Mouse (Mus musculus) erythroblast, embryonic 14.5 days (primary cell): ENCODE measurements around the gene Crybb3.

Source experiments
- GATA1 ChIP-seq: IDR thresholded peaks from 2 replicates; pipeline ENCODE4 v1.6.1; 2012; ENCODE audit warnings: low read length, inconsistent platforms, mixed read lengths
- TAL1 ChIP-seq: IDR thresholded peaks from 3 replicates; pipeline ENCODE4 v1.6.1; 2012; ENCODE audit warnings: low read length, inconsistent platforms, mixed read lengths

DNA sequence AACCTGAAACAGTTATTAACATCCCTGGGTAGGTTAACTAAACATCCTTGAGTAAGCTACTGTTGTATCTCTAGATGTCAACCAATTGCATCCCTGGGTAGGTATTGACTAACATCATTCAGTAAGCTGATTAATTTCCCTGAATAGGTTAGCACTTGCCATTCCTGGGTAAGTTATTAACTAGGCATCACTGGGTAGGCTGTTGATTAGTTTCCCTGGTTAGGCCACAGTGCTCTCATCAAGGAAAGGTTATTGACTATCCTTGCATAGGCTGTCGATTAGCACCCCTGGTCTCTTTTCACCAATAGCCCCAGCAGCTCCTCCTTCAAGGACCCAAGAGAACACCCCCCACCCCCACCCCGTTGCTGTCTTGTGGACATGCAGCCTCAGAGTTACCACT is 4.5 kb upstream of the Crybb3 start:
- no peak for TF ChIP-seq GATA1
- TF ChIP-seq TAL1, result no peak
